Mouse (Mus musculus) layer of hippocampus, adult 18-20 months (tissue): ENCODE data around the gene Wbp1l. TPM values are rescaled to one million over a fixed set of nuclear protein-coding genes. Genes with fewer than 3 reads are reported as not detected.

ENCODE experiments used
- DNase-seq, 2 experiments: peaks; one replicate each; pipeline ENCODE4 v3.0.0; 2022; ENCODE audit warnings: low spot score in 2 of 2
- total RNA-seq, 2 experiments: library from RNA; stranded (reverse); gene quantifications; 2 replicates each; pipeline ENCODE4 v1.2.3; 2021

Wbp1l gene
- total RNA-seq, 2 experiments from 2014 or later, result 38.1 to 40.1 TPM

- no peak for DNase-seq
These were observed 697 bp upstream of the Wbp1l start for GRCm38 (mm10) chr19:46598187-46598586.

- DNase-seq, result peak; percentile 7 to 30
These were observed 732 bp downstream of the Wbp1l start for GRCm38 (mm10) chr19:46599375-46600256.

GRCm38 (mm10) chr19:46600371-46600770 lies 1.5 kb downstream of the Wbp1l start:
- DNase-seq, result no peak

- no peak for DNase-seq
These were observed 2.6 kb downstream of the Wbp1l start for GRCm38 (mm10) chr19:46601491-46601890.

GRCm38 (mm10) chr19:46602406-46602805 lies 3.5 kb downstream of the Wbp1l start:
- DNase-seq, result no peak

- no peak for DNase-seq
These were observed 7.8 kb downstream of the Wbp1l start for GRCm38 (mm10) chr19:46606718-46607117.

GRCm38 (mm10) chr19:46607424-46607823 lies 8.5 kb downstream of the Wbp1l start:
- DNase-seq, result peak in 1 of 2 experiments; percentile 46

- DNase-seq, result no peak
These were observed 9.3 kb downstream of the Wbp1l start for GRCm38 (mm10) chr19:46608158-46608557.

- no peak for DNase-seq
These were observed 17.5 kb downstream of the Wbp1l start for GRCm38 (mm10) chr19:46616378-46616777.

GRCm38 (mm10) chr19:46617361-46617760 lies 18.5 kb downstream of the Wbp1l start:
- DNase-seq, result no peak

GRCm38 (mm10) chr19:46618322-46618721 lies 19.4 kb downstream of the Wbp1l start:
- DNase-seq, result no peak

GRCm38 (mm10) chr19:46619001-46619400 lies 20.1 kb downstream of the Wbp1l start:
- DNase-seq, result no peak

GRCm38 (mm10) chr19:46619518-46619917 lies 20.6 kb downstream of the Wbp1l start:
- DNase-seq, result no peak

GRCm38 (mm10) chr19:46620016-46620808 lies 21.3 kb downstream of the Wbp1l start:
- DNase-seq, result no peak

- peak; percentile 28 to 61 for DNase-seq
These were observed 22.6 kb downstream of the Wbp1l start for GRCm38 (mm10) chr19:46621236-46622183.

GRCm38 (mm10) chr19:46622659-46623193 lies 23.8 kb downstream of the Wbp1l start:
- DNase-seq, result no peak

GRCm38 (mm10) chr19:46623194-46623667 lies 24.3 kb downstream of the Wbp1l start:
- DNase-seq, result no peak

- no peak for DNase-seq
These were observed 25.2 kb downstream of the Wbp1l start for GRCm38 (mm10) chr19:46623790-46624772.

- no peak for DNase-seq
These were observed 26.1 kb downstream of the Wbp1l start for GRCm38 (mm10) chr19:46625015-46625414.
